Mouse (Mus musculus) forebrain, embryonic 15.5 days (tissue): ENCODE data around the gene Irf8. TPM values are rescaled to one million over a fixed set of nuclear protein-coding genes. Genes with fewer than 3 reads are reported as not detected.

Source experiments
- ATAC-seq: fragments of 200-750 bp; cut with Nextera tagmentation; replicated peaks from 2 replicates; pipeline ENCODE4 v1.8.0; 2017; ENCODE audit warnings: mild to moderate bottlenecking, moderate TSS enrichment, moderate library complexity
- H3K27ac ChIP-seq: fragments of 300-500 bp; sonication (generic); replicated peaks from 2 replicates; pipeline ENCODE4 v1.5.1; 2015; ENCODE audit warnings: mild to moderate bottlenecking, inconsistent platforms
- H3K27me3 ChIP-seq: fragments of 300-500 bp; sonication (generic); 2 replicates; pipeline ENCODE4 v1.6.1; 2015; ENCODE audit warnings: inconsistent platforms
- H3K36me3 ChIP-seq: fragments of 300-500 bp; sonication (generic); 2 replicates; pipeline ENCODE4 v1.6.1; 2015; ENCODE audit warnings: mild to moderate bottlenecking, inconsistent platforms
- H3K4me1 ChIP-seq: fragments of 300-500 bp; sonication (generic); 2 replicates; pipeline ENCODE4 v1.6.1; 2015; ENCODE audit warnings: inconsistent platforms
- H3K4me2 ChIP-seq: fragments of 300-500 bp; sonication (generic); replicated peaks from 2 replicates; pipeline ENCODE4 v1.6.1; 2015; ENCODE audit warnings: mild to moderate bottlenecking, inconsistent platforms
- H3K4me3 ChIP-seq: fragments of 300-500 bp; sonication (generic); 2 replicates; pipeline ENCODE4 v1.5.1; 2015; ENCODE audit warnings: mild to moderate bottlenecking, inconsistent platforms
- H3K9ac ChIP-seq: fragments of 300-500 bp; sonication (generic); replicated peaks from 2 replicates; pipeline ENCODE4 v1.6.1; 2015; ENCODE audit warnings: mild to moderate bottlenecking, inconsistent platforms
- H3K9me3 ChIP-seq: fragments of 300-500 bp; sonication (generic); 2 replicates; pipeline ENCODE4 v1.6.1; 2016; ENCODE audit warnings: inconsistent platforms
- WGBS: fragments of 180-500 bp; shearing (Covaris S2); methylation state at CpG from one replicate; pipeline ENCODE4 v1.1.7; 2015; ENCODE audit warnings: mixed read lengths; 5-methylcytosine and 5-hydroxymethylcytosine counted together
- polyA plus RNA-seq: library from polyadenylated mRNA; unstranded; fragments of >200 nt; fragmentation: Nextera tagmentation; extraction: Ambion mirVana; gene quantifications from 2 replicates; pipeline ENCODE4 v1.2.1, GENCODE M21; 2015

Gene Irf8
- polyA plus RNA-seq, 1 experiment from 2014 or later = 4.0 TPM

DNA sequence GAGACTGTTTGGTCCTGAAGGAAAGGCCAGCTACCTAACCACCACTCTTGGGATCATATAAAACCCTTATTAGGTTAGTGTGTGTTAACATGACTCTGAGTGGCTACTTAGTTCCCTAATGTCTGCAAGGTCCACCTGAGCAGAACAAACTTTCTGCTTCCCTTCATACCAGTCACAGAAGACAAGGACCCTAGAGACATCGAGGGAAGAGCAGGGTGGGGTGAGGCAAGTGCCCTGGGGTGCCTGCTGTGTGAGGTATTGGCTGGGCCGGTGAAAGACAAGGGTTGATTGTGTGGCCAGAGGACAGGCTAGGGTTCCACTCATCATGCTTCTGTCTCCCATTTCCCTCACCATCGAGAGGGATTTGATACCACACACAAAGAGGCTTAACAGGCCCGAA lies 21.8 kb downstream of the Irf8 start:
- no peaks in the 10 kb centered on the region for H3K36me3 ChIP-seq
- ATAC-seq = no peak
- H3K4me2 ChIP-seq = no peak overlapping the region
- no peak overlapping the region for H3K9ac ChIP-seq
- no peaks in the 10 kb centered on the region for H3K9me3 ChIP-seq
- H3K4me1 ChIP-seq = no peaks in the 10 kb centered on the region
- no peak overlapping the region for H3K27ac ChIP-seq
- 40% methylated on average over 4 of the region's 4 CpGs for WGBS
- H3K27me3 ChIP-seq = no peaks in the 10 kb centered on the region
- no peak overlapping the region for H3K4me3 ChIP-seq

GRCm38 (mm10) chr8:120759847-120760246 lies 23.7 kb downstream of the Irf8 start:
- H3K27ac ChIP-seq = no peak overlapping the region
- H3K9ac ChIP-seq = no peak overlapping the region
- no peaks in the 10 kb centered on the region for H3K36me3 ChIP-seq
- WGBS = 84% methylated on average over 6 of the region's 6 CpGs
- no peaks in the 10 kb centered on the region for H3K4me1 ChIP-seq
- H3K27me3 ChIP-seq = no peaks in the 10 kb centered on the region
- H3K4me3 ChIP-seq = no peak overlapping the region
- no peaks in the 10 kb centered on the region for H3K9me3 ChIP-seq
- no peak for ATAC-seq
- no peak overlapping the region for H3K4me2 ChIP-seq

- Histone ChIP-seq H3K4me2 (no peak overlapping the region), H3K27me3 (no peaks in the 10 kb centered on the region)
- WGBS = 85% methylated on average over 19 of the region's 19 CpGs
These were observed 24.4 kb downstream of the Irf8 start for GRCm38 (mm10) chr8:120760341-120761215.

GRCm38 (mm10) chr8:120763267-120763666 lies 27.1 kb downstream of the Irf8 start:
- Histone ChIP-seq H3K4me2 (no peak overlapping the region), H3K4me1 (no peaks in the 10 kb centered on the region), H3K4me3 (no peak overlapping the region), H3K9ac (no peak overlapping the region), H3K27ac (no peak overlapping the region), H3K9me3 (no peaks in the 10 kb centered on the region), H3K27me3 (no peaks in the 10 kb centered on the region), H3K36me3 (no peaks in the 10 kb centered on the region)
- WGBS = 86% methylated on average over 5 of the region's 5 CpGs
- no peak for ATAC-seq

More at GRCm38 (mm10) chr8:120760341-120761215, 24.4 kb downstream of the Irf8 start:
- Histone ChIP-seq H3K9ac (no peak overlapping the region), H3K36me3 (no peaks in the 10 kb centered on the region), H3K9me3 (no peaks in the 10 kb centered on the region), H3K4me3 (no peak overlapping the region), H3K4me1 (no peaks in the 10 kb centered on the region), H3K27ac (no peak overlapping the region)
- no peak for ATAC-seq

DNA sequence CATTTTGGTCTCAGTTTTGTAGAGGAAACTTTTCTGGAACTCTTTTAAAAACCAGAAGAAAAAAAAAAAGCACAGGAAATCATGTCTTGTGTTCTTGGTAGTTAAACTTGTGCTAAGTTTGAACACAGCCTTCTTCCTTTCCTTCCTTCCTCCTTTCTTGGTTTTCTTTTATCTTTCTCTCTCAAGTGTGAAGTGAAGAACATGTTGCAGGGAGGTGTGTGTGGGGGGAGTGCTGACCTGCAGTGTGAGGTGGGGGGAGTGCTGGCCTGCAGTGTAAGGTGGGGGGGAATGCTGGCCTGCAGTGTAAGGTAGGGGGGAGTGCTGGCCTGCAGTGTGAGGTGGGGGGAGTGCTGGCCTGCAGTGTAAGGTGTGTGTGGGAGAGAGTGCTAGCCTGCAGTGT lies 28.5 kb downstream of the Irf8 start:
- ATAC-seq = no peak
- no peaks in the 10 kb centered on the region for H3K9me3 ChIP-seq
- H3K4me3 ChIP-seq = no peak overlapping the region
- H3K4me2 ChIP-seq = no peak overlapping the region
- H3K4me1 ChIP-seq = no peaks in the 10 kb centered on the region
- no peak overlapping the region for H3K9ac ChIP-seq
- no peaks in the 10 kb centered on the region for H3K27me3 ChIP-seq
- no peaks in the 10 kb centered on the region for H3K36me3 ChIP-seq
- H3K27ac ChIP-seq = no peak overlapping the region

GRCm38 (mm10) chr8:120766622-120767021 lies 30.5 kb downstream of the Irf8 start:
- ATAC-seq = no peak
- H3K9ac ChIP-seq = no peak overlapping the region
- H3K4me3 ChIP-seq = no peak overlapping the region
- 30% methylated on average over 3 of the region's 3 CpGs for WGBS
- H3K36me3 ChIP-seq = no peaks in the 10 kb centered on the region
- no peak overlapping the region for H3K4me2 ChIP-seq
- H3K27me3 ChIP-seq = no peaks in the 10 kb centered on the region
- H3K9me3 ChIP-seq = no peaks in the 10 kb centered on the region
- H3K4me1 ChIP-seq = no peaks in the 10 kb centered on the region
- H3K27ac ChIP-seq = no peak overlapping the region

DNA sequence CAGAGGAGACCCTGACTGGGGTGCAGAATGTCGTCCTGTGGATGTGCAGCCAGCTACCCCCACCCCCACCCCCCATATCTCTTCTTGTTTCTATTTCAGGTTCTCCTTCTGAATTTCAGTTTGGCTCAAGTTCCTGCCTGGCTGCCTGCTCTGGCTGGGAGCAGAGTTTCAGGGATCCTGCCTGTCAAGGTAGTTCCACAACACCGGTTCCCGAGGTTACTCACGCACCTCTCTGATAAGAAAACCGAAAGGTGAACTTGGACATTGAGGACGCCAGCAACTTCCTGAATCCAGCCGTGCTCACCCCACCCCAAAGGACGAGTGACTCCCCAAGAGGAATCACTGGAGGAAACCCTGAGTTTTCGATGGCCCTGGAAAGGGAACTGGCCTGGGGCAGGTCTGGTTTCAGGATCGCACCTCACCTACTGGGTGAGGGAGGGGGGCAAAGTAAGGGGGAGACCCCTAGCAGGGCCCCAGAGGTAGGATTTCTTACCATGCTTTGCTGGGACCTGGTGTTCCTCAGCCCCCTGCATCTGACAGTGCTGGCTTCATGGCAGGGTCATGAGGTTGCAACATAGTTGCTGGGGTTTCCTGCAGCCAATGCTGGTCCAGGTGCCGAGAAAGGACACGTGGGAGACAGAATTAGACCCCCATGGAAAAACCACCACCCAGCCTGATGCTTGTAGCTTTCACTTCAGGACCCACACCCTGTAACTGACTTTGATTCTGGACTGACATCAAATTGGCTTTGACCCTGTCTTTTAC lies 32.5 kb downstream of the Irf8 start:
- Histone ChIP-seq H3K4me3 (no peak overlapping the region), H3K9me3 (no peaks in the 10 kb centered on the region), H3K27me3 (no peaks in the 10 kb centered on the region), H3K4me1 (no peaks in the 10 kb centered on the region), H3K9ac (no peak overlapping the region), H3K36me3 (no peaks in the 10 kb centered on the region), H3K27ac (no peak overlapping the region), H3K4me2 (no peak overlapping the region)
- WGBS = 84% methylated on average over 12 of the region's 12 CpGs
- no peak for ATAC-seq

- no peak overlapping the region for H3K4me2 ChIP-seq
- H3K9ac ChIP-seq = no peak overlapping the region
- no peaks in the 10 kb centered on the region for H3K4me1 ChIP-seq
- no peaks in the 10 kb centered on the region for H3K9me3 ChIP-seq
- no peak overlapping the region for H3K27ac ChIP-seq
- 93% methylated on average over 10 of the region's 10 CpGs for WGBS
- no peaks in the 10 kb centered on the region for H3K27me3 ChIP-seq
- no peaks in the 10 kb centered on the region for H3K36me3 ChIP-seq
- no peak for ATAC-seq
- H3K4me3 ChIP-seq = no peak overlapping the region
These were observed 41.0 kb downstream of the Irf8 start for GRCm38 (mm10) chr8:120777184-120777583.

- Histone ChIP-seq H3K4me1 (no peaks in the 10 kb centered on the region), H3K27me3 (no peaks in the 10 kb centered on the region), H3K36me3 (no peaks in the 10 kb centered on the region), H3K27ac (no peak overlapping the region), H3K4me2 (no peak overlapping the region), H3K4me3 (no peak overlapping the region), H3K9ac (no peak overlapping the region), H3K9me3 (no peaks in the 10 kb centered on the region)
- 37% methylated on average over 13 of the region's 13 CpGs for WGBS
- ATAC-seq = no peak
These were observed 41.6 kb downstream of the Irf8 start for GRCm38 (mm10) chr8:120777732-120778131.

- no peaks in the 10 kb centered on the region for H3K36me3 ChIP-seq
- H3K9me3 ChIP-seq = no peaks in the 10 kb centered on the region
- H3K4me2 ChIP-seq = no peak overlapping the region
- no peaks in the 10 kb centered on the region for H3K4me1 ChIP-seq
- H3K27me3 ChIP-seq = no peaks in the 10 kb centered on the region
- H3K27ac ChIP-seq = no peak overlapping the region
- 96% methylated on average over 7 of the region's 7 CpGs for WGBS
- no peak overlapping the region for H3K9ac ChIP-seq
- ATAC-seq = no peak
- H3K4me3 ChIP-seq = no peak overlapping the region
These were observed 42.9 kb downstream of the Irf8 start for GRCm38 (mm10) chr8:120779106-120779505.

DNA sequence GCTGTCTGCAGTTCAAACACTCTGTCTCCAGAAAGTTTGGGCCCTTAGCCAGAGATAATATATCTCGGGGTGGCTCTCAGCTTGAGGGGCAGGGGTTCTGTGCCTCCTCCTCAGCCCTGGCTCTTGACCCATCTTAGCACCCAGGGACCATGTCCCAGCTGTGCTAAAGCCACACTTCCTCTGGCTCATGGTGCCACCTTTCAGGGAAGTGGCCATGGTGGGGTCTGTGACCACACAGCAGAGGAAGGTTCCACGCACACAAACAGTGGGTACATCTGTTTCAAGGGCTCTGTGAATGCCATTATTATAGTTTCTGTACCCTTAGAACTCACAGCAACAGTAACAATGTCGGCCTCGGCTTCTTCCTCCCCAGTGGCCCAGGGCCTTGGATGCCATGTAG lies 47.6 kb downstream of the Irf8 start:
- H3K4me1 ChIP-seq = no peaks in the 10 kb centered on the region
- ATAC-seq = no peak
- H3K4me3 ChIP-seq = no peak overlapping the region
- H3K27ac ChIP-seq = no peak overlapping the region
- H3K4me2 ChIP-seq = no peak overlapping the region
- H3K36me3 ChIP-seq = no peaks in the 10 kb centered on the region
- WGBS = 87% methylated on average over 4 of the region's 4 CpGs
- no peaks in the 10 kb centered on the region for H3K9me3 ChIP-seq
- H3K9ac ChIP-seq = no peak overlapping the region
- H3K27me3 ChIP-seq = no peaks in the 10 kb centered on the region

- Histone ChIP-seq H3K4me3 (no peak overlapping the region), H3K4me1 (no peaks in the 10 kb centered on the region), H3K9me3 (no peaks in the 10 kb centered on the region), H3K9ac (no peak overlapping the region), H3K4me2 (no peak overlapping the region), H3K36me3 (no peaks in the 10 kb centered on the region), H3K27ac (no peak overlapping the region), H3K27me3 (no peaks in the 10 kb centered on the region)
- 87% methylated on average over 4 of the region's 4 CpGs for WGBS
- no peak for ATAC-seq
These were observed 50.6 kb downstream of the Irf8 start for GRCm38 (mm10) chr8:120786753-120787152.
